Mouse (Mus musculus) lung, adult 2 months (tissue): Measurements from ENCODE around the gene Gm37240. TPM values are rescaled to one million over a fixed set of nuclear protein-coding genes. Genes with fewer than 3 reads are reported as not detected.
A peak's percentile ranks its signal among the peaks of the same experiment; 100 is the strongest.

Experiments used
- DNase-seq: peaks from one replicate; pipeline ENCODE4 v3.0.0; 2022
- H3K4me1 ChIP-seq: fragments of 200-500 bp; 2 replicates; pipeline ENCODE4 v1.6.1; 2011; ENCODE audit warnings: low read length; ENCODE audit not compliant: control insufficient read depth, insufficient read depth
- H3K4me3 ChIP-seq: fragments of 200-500 bp; replicated peaks from 2 replicates; pipeline ENCODE3; 2011; ENCODE audit warnings: low read depth, mild to moderate bottlenecking, control low read depth, low read length; ENCODE audit errors: extremely low read depth
- CTCF ChIP-seq: fragments of 200-500 bp; IDR thresholded peaks from 2 replicates; pipeline ENCODE4 v1.5.1; 2011; ENCODE audit warnings: mild to moderate bottlenecking, low read length, control low read depth; ENCODE audit not compliant: insufficient read depth
- POLR2A ChIP-seq: fragments of 200-500 bp; IDR thresholded peaks from 2 replicates; pipeline ENCODE4 v1.6.1; 2011; ENCODE audit warnings: low read depth, mild to moderate bottlenecking, control low read depth, low read length, borderline replicate concordance; ENCODE audit errors: extremely low read depth
- WGBS: fragments of 180-500 bp; shearing (Covaris S2); methylation state at CpG from one replicate; pipeline ENCODE4 v1.1.7; 2018; 5-methylcytosine and 5-hydroxymethylcytosine counted together
- polyA plus RNA-seq: library from polyadenylated mRNA; depleted of rRNA; stranded (reverse); fragments of >200 nt; gene quantifications from 2 replicates; pipeline ENCODE4 v1.2.3, GENCODE M21; 2012

The Gm37240 gene
- polyA plus RNA-seq, 1 experiment, result 16.9 TPM

DNA sequence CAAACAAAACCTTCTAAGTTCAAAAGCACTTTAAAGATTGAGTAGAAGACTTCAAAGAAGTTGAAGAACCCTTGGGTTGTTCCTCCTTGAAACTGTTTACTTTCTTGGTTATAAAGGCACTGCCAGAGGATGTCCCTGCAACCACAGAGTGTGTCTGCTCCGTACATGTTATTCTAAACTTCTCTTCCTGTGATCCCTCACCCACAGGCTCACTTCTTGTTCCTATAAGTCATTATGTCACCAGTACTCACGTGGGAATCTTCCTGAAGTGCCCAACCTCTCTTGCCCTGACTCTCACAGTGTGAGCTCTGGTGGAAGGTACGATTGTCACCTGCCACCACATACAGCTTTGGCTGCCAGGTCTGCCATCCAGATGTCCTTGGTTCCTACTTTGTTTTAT lies 1265.3 kb downstream of the Gm37240 start:
- DNase-seq, result no peak

DNA sequence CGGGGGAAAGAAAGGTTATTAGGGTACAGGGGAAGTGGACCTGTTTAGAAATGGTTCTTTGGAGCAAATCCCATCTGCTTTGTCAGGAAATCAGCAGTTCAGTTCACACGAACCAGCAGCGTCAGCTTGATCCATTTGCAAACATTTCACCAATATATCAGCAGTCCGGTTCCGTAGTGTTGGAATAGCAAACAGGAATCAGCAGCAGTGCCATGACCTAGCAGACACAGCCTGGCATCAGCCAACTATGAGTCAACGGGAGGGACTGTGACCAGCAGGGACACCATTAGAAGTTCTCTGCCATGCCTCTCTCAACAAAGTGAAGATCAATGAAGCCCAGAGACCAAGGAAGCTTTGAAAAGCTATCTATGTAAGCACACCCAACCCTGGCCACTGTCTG lies 1267.6 kb downstream of the Gm37240 start:
- Histone ChIP-seq H3K4me1 (peaks cover 3% of the 10 kb centered on the region; the same call in 1 of the 2 replicates), H3K4me3 (no peak overlapping the region)
- WGBS, result 92% methylated on average over 6 of the region's 6 CpGs
- DNase-seq, result no peak
- TF ChIP-seq CTCF (no peak), POLR2A (no peak)

More for the DNA sequence above, 1265.3 kb downstream of the Gm37240 start:
- TF ChIP-seq CTCF, result no peak
- TF ChIP-seq POLR2A, result no peak
- peaks cover 6% of the 10 kb centered on the region; the same call in 1 of the 2 replicates for H3K4me1 ChIP-seq
- WGBS, result 15% methylated on average over 3 of the region's 3 CpGs
- H3K4me3 ChIP-seq, result no peak overlapping the region

DNA sequence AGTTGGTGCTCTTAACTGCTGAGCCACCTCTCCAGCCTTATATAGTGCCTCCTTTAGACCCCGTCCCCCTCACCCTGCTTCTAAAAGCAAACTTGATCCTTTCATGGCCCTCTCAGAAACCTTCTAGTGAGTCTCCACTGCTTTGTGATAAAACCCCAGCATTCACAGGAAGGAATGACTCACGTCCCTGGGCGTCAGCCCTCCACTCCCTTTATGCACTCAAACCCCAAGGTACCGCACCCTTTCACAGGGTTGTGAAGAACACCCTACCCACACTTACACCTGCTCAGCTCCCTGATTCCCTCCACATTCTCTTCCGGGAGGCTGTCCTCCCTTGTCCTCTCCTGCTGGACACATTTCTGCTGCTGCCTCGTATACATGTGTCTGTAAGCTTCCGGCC lies 1268.3 kb downstream of the Gm37240 start:
- no peak for DNase-seq
- no peak for TF ChIP-seq POLR2A
- no peak for TF ChIP-seq CTCF
- Histone ChIP-seq H3K4me1 (peaks cover 3% of the 10 kb centered on the region; the same call in 1 of the 2 replicates), H3K4me3 (no peak overlapping the region)
- 93% methylated on average over 7 of the region's 7 CpGs for WGBS

DNA sequence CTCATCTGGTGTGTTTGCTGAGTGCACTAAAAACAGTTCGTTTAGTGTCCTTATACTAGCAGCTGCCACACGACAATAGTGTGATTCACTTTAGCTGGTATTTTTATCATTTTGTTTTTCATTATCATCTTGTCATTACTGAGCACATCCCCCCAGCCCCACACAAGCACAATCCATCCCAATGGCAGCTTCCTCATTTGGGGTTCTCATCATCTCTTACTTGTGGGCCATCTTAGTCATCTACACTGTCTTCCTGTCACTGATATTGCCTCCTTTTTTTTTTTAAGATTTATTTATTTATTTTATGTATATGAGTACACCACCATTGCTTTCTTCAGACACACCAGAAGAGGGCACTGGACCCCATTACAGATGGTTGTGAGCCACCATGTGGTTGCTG lies 1268.7 kb downstream of the Gm37240 start:
- no peak overlapping the region for H3K4me3 ChIP-seq
- DNase-seq, result no peak
- 94% methylated on average over 2 of the region's 2 CpGs for WGBS
- TF ChIP-seq POLR2A (no peak), CTCF (no peak)
- H3K4me1 ChIP-seq, result peaks cover 3% of the 10 kb centered on the region; the same call in 1 of the 2 replicates

DNA sequence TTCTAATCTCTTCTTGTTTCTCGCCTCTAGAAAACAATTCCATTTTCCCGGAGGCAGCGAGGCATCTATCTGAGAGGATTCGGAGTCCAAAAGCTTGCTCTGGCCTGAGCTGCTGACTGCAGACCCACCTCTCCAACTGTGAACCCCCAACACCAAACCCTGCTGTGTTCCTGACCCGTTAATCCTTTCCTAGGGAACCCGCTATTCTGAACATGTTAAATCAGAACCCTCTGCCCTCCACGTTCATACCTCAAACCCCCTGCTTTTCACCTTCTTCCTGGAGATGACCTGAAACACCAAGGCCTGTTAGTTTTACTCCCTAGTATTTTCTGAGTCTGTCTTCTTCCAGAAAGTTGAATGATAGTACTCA lies 1271.5 kb downstream of the Gm37240 start:
- Histone ChIP-seq H3K4me1 (no peaks in the 10 kb centered on the region; the same call in 1 of the 2 replicates), H3K4me3 (no peak overlapping the region)
- no peak for DNase-seq
- TF ChIP-seq CTCF (no peak), POLR2A (no peak)
- WGBS, result 54% methylated on average over 7 of the region's 7 CpGs

DNA sequence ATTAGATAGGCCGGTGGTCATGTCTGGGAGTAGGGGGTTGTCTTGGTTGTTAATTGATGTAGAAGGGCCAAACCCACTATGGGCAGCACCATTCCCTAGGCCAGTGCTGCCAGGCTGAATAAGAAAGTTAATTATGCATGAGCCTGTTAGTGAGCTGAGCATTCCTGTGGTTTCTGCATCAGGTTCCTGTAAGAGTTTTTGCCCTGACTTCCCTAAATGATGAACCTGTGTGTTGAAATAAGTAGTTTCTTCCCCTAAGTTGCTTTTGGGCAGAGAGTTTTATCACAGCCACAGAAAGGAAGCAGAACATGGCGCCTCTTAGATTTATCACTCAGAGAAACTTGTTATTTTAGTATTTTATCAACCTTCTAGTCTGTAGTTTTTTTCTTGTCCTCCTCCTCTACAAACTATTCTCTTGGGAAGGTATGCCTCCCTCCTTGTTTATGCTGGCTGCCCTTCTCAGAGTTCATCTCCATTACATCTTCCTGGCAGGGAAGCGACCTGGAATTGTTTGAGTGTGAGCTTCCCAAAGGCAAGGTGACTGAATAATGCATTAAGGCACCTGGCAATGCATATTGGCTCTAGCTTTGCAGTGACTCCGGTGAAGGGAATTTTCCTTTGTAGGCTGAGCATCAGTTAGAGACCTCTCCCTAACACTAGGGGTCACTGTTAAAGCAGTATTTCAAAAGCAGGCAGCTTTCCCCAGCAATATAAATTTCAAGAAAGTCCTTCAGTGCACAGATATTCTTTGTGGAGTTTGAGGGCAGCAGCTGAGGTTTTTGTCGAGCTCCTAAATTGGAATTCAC lies 1272.1 kb downstream of the Gm37240 start:
- H3K4me3 ChIP-seq, result no peak overlapping the region
- WGBS, result 21% methylated on average over 5 of the region's 5 CpGs
- peak; percentile 17; the same call in 1 of the 2 replicates for TF ChIP-seq CTCF
- TF ChIP-seq POLR2A, result no peak
- no peaks in the 10 kb centered on the region; the same call in 1 of the 2 replicates for H3K4me1 ChIP-seq
- DNase-seq, result no peak

DNA sequence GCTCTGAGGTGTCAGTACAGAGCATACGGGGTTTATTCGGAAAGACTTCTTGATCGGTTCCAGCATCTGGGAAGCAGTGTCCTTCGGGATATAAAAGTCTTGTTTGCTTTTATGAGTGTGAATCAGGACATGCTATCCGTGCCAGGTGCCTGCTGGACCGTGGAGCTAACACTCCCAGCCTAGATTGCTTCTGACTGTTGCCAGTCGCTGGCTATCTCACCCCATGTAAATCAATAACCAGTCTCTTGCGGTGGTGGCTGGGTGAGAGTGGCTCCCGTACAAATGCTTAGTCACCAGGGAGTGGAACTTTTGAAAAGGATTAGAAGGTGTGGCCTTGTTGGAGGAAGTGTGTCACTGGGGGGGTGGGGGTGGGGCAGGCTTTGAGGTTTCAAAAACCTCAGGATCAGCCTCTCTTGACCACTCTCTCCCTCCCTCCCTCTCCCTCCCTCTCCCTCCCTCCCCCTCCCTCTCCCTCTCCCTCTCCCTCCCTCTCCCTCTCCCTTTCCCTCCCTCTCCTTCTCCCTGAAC lies 1277.1 kb downstream of the Gm37240 start:
- no peak overlapping the region for H3K4me3 ChIP-seq
- WGBS, result 73% methylated on average over 9 of the region's 9 CpGs

DNA sequence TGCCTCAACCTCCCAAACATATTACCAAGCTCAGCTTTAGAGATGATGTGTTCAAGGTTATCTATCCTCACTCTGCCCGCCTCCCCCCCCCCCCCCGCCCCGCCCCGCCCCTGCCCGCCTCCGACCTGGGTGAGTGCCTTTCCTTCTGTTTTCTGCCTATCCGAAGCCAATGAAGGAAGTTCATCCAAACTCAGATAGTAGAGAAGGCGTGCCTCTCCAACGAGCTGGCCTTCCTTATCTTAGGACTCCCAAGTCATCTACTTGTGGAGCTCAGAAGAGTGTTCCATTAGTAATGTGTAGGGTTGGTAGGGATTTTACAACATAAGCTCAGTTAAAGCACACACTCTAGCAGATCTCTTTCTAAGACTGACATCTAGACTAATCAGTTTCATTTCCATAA lies 1284.1 kb downstream of the Gm37240 start:
- DNase-seq, result no peak
- WGBS, result 62% methylated on average over 9 of the region's 9 CpGs
- Histone ChIP-seq H3K4me3 (no peak overlapping the region), H3K4me1 (no peaks in the 10 kb centered on the region)
- no peak for TF ChIP-seq CTCF
- TF ChIP-seq POLR2A, result no peak

More for the DNA sequence above, 1277.1 kb downstream of the Gm37240 start:
- TF ChIP-seq CTCF (no peak), POLR2A (no peak)
- H3K4me1 ChIP-seq, result no peaks in the 10 kb centered on the region
- no peak for DNase-seq

DNA sequence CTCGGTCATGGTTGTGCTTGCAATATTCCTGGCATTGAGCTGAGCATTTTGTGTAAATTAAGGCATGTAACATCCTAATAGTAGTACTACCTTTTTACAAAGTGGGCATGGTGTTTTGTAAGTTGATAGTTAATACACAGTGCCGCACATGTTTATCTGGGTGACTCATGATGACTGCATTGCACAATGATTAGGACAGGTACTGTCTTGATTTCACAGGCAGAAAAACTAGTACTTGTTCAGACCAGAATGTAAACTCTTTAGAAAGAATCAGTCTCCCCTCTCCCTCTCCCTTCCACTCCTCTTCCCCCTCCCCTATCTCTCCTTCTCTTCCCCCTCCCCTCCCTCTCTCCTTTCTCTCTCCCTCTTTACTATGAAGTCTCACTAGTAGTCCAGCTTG lies 1284.6 kb downstream of the Gm37240 start:
- TF ChIP-seq CTCF (no peak), POLR2A (no peak)

DNA sequence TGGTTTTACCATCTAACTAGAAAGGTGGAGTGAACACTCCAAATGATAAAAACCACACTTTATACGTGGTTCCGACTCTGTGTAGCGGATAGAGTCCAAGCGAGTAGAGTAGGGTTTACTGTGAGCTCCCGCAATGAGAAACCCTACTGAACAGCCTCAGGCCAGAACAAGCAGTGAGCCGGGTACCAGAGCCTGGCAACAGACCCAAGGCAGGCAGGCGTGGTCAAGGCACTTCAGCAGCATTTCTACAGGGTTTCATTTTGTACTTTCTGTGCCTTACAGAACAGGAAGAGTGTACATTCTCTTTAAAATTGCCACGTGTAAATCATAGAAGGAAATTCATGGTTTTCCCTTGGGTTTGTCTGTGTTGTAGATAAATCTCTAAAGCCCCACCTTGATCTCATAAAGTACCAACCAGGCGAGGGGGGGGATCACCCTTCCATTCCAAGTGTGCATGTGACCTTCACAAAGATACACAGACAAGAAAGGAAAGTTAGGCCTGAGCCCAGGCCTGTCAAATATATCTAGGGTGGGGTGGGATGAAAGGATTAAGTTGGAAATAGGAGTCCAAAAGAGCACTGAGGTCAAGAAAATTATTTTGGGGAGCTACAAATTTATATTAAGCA lies 1285.3 kb downstream of the Gm37240 start:
- WGBS, result 65% methylated on average over 9 of the region's 9 CpGs
- no peak overlapping the region for H3K4me3 ChIP-seq
- H3K4me1 ChIP-seq, result no peaks in the 10 kb centered on the region
- no peak for DNase-seq
- TF ChIP-seq CTCF (no peak), POLR2A (no peak)

More for the DNA sequence above, 1284.6 kb downstream of the Gm37240 start:
- no peak overlapping the region for H3K4me3 ChIP-seq
- no peaks in the 10 kb centered on the region for H3K4me1 ChIP-seq
- 89% methylated on average over 2 of the region's 2 CpGs for WGBS
- DNase-seq, result no peak
